Mouse (Mus musculus): Measurements from ENCODE around the gene Art4. TPM values are rescaled to one million over a fixed set of nuclear protein-coding genes. Genes with fewer than 3 reads are reported as not detected.
A peak's percentile ranks its signal among the peaks of the same experiment; 100 is the strongest.

Art4 gene
- polyA plus RNA-seq, 1 experiment = 0.62 TPM

DNA sequence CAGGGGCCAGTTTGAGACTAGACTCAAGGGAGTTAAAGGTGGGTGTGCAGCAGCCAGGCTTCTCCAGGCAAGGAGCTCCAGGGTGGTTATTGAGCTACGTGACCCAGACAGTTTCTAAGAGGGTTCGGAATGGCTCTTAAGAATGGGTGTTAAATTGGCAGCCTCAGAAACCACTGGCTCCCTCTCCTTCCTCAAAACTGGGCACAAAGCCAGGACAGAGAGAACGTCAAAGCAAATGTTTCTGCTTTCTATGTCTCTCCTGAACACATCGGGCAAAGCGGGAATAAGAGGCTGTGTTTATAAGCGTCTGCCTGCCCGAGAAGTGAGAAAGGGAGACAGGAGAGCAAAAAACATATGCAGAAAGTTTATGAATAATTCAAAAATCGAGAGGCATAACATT, 17.1 kb upstream of the Art4 start:
- DNase-seq (ENCODE audit: extremely low spot score in 1 of 2, low spot score in 1 of 2) = peak in 1 of 2 experiments; percentile 54

GRCm38 (mm10) chr6:136868921-136869320, 11.4 kb upstream of the Art4 start:
- DNase-seq (ENCODE audit: extremely low spot score in 1 of 2, low spot score in 1 of 2) = no peak

GRCm38 (mm10) chr6:136866150-136866549, 8.6 kb upstream of the Art4 start:
- DNase-seq (ENCODE audit: extremely low spot score in 1 of 2, low spot score in 1 of 2) = no peak

- no peak for DNase-seq (ENCODE audit: extremely low spot score in 1 of 2, low spot score in 1 of 2)
Measured at GRCm38 (mm10) chr6:136865360-136865759, 7.8 kb upstream of the Art4 start.

- peak in 1 of 2 experiments; percentile 79 for DNase-seq (ENCODE audit: extremely low spot score in 1 of 2, low spot score in 1 of 2)
Measured at GRCm38 (mm10) chr6:136861020-136861419, 3.5 kb upstream of the Art4 start.

DNA sequence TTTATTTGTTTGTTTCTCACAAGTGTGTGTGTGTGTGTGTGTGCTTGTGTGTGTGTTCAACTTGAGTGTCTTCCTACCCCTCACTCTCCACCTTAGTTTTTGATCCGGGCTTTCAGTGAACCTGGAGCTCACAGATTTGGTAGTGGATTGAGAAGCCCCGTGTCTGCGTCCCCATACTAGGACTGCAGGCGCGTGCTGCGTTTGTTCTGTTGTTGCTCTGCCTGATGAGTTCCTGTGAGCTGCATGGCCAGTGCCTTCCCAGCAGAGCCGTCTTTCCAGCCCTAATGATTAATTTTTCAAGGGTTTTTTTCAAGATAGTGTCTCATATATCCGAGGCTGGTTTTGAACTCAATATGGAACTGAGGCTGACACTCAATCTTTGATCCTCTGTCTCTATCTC, 887 bp upstream of the Art4 start:
- no peak for DNase-seq (ENCODE audit: extremely low spot score in 1 of 2, low spot score in 1 of 2)

- DNase-seq (ENCODE audit: extremely low spot score in 1 of 2, low spot score in 1 of 2) = no peak
Measured at GRCm38 (mm10) chr6:136857873-136858260, 334 bp upstream of the Art4 start.

- DNase-seq (ENCODE audit: extremely low spot score in 1 of 2, low spot score in 1 of 2) = no peak
Measured at GRCm38 (mm10) chr6:136856071-136856636, 1.4 kb downstream of the Art4 start.

- no peak for DNase-seq (ENCODE audit: extremely low spot score in 1 of 2, low spot score in 1 of 2)
Measured at GRCm38 (mm10) chr6:136855183-136855582, 2.4 kb downstream of the Art4 start.

DNA sequence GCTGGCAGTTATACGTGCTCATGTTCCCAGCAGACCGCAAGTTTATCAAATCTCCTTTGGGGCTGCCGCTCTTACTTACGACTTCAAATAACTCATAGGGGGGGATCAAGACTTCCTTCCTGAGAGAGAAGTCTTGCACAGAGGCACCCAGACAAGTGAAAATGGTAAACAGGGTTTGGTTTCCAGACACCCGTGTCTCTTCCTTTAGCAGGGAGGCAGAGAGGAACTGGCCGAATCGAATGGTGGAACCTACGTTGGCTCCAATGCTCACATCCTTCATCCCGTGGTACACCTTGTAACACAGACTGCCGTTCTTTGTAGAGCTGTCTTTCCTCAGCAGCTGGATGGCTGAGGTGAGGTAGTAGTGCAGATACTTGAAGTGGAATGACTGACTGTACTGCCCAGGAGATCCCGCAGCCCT, 3.2 kb downstream of the Art4 start:
- DNase-seq (ENCODE audit: extremely low spot score in 1 of 2, low spot score in 1 of 2) = no peak

DNA sequence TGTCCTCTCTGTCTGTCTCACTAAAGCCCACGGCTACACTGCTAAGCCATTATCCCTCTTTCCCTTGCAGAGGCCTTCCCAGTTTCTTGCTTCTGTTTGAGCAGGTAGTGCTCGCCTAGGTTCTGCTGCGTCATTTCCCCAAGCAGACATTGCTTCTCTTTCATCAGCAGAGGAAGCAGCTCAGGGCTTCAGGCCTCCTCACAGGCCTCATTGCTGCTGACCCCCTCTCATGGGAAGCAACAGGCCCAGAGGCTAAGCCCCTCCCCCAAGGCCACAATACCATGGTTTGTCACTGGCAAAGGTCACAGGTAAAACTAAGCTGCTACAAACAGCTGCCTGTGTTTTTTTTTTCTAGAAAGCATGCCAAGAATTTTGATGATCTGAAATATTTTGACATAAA, 4.8 kb downstream of the Art4 start:
- DNase-seq (ENCODE audit: extremely low spot score in 1 of 2, low spot score in 1 of 2) = no peak

DNA sequence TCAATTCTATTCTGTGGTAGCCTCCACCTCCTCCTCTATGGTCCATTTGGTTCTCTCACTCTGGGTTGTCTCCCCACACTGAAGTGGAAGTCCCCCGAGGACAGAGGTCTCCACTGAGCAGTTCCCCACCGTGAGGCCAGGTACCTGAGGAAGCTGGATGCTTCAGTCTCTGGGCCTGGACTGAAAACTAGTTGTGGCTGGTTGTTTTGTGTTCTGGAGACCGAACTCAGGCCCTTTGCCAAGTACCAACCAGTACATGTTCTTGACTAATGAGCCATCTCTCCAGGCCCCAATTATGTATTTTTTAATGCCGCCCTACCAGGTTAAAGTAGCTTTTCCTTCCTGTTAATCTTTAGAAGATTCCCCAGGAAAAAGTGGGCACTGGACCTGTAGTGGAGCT, 5.2 kb downstream of the Art4 start:
- DNase-seq (ENCODE audit: extremely low spot score in 1 of 2, low spot score in 1 of 2) = no peak

- DNase-seq (ENCODE audit: extremely low spot score in 1 of 2, low spot score in 1 of 2) = no peak
Measured at GRCm38 (mm10) chr6:136850267-136850666, 7.3 kb downstream of the Art4 start.

DNA sequence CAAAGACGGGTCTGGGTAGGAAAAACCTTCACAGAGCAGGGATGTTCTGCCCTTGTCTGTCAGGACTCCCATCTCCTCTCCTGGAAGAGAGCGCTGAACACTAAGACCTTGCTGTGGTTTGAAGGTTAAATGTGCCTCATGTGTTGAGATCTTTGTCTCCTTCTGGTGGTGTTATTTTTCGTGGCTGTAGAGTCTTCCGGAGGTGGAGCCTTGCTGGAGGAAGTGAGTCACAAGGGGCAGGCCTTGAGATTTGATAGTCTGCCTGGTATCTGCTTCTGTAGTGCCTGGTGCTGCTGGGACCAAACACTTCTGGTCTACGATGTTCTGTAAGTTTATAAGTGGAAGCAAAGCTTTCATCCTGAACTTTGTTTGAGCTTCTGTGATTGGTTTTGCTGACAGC, 8.6 kb downstream of the Art4 start:
- no peak for DNase-seq (ENCODE audit: extremely low spot score in 1 of 2, low spot score in 1 of 2)

- no peak for DNase-seq (ENCODE audit: extremely low spot score in 1 of 2, low spot score in 1 of 2)
Measured at GRCm38 (mm10) chr6:136848399-136848798, 9.1 kb downstream of the Art4 start.

GRCm38 (mm10) chr6:136847790-136848189, 9.7 kb downstream of the Art4 start:
- peak in 1 of 2 experiments; percentile 56 for DNase-seq (ENCODE audit: extremely low spot score in 1 of 2, low spot score in 1 of 2)

DNA sequence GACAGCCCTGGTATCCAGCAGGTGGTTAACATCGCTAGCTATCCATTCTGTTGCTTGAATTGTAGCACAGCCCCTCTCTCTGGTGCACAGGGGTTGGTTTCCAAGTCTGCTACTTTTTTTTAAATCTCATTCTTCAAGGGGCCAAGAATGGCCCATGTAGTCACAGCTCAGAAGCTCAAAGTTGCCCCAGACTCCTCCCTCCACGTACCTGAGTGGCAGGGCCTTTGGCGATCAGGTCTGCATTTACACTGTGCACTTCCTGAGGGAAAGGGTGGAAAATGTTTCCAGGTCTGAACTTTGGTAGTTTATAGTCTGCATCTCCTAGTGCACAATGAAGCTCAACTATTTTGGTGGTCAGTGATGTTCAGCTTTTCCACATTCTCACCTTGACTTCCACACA, 10.3 kb downstream of the Art4 start:
- DNase-seq (ENCODE audit: extremely low spot score in 1 of 2, low spot score in 1 of 2) = no peak

DNA sequence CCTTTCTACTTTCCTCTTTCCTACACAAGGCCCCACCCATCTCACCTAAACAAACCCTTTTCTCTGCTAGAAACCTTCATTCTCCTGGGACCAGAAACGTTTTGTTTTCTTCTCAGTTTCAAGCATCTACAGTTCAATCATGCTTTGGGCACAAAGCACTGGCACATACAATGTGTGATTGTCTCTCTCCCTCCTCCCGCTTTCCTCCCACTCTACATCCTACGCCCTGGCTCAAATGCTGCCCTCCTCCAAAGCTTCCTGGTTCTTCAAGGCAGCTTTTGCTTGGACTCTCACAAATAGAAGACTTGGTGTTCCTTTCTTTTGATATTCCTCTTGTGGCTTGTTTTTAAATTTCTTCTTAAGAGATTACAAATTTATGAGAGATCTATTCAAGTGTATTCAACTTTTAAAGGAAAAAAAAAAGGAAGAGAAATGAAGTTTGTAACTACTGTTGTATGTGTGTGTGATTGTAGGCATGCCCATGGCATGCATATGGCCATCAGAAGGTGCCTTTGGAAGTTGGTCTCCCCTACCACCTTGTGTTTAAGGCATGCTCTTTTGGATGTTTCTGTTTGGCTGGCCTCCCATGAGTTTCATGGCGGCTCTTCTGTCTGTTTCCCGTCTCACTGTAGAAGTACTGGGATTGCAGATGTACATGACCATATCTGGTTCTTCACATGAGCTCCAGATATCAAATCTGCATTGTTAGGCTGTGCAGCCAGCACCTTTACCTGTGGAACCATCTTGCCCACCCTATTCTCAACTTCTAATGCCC, 11.6 kb downstream of the Art4 start:
- peak in 1 of 2 experiments; percentile 20 for DNase-seq (ENCODE audit: extremely low spot score in 1 of 2, low spot score in 1 of 2)

DNA sequence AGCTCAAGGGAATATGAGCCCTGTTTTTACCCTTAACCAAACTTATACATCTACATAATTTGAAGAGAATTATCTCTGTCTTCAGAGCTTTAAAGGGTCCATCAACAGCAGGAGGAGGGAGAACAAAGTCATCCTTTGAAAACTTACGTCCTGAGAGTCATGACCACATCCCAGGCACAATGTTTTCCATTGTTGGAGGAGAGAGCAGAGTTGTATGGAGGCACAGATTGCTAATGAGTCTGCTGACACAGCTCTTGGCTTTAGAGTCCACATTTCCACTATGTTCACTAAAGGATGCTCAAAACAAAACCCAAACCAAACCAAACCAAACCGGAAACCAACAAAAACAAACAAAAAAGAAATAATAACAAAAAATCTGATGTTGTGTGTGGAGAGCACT, 12.6 kb downstream of the Art4 start:
- no peak for DNase-seq (ENCODE audit: extremely low spot score in 1 of 2, low spot score in 1 of 2)

DNA sequence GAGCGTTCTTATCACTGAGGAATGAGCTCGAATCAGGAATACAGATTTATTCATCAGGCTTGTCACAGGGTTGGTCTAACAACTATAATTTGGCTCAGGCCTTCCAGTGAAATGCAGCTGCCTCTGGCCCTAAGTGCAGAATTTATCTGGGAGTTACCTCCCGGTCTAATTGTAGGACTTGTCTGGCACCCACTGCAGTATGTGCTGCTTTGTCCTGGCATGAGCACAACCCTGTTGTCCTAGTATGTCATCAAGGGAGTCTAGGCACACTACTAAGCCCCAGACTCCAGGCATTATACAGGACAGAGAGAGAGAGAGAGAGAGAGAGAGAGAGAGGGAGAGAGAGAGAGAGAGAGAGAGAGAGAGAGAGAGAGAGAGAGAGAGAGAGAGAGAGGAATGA, 20.2 kb downstream of the Art4 start:
- DNase-seq (ENCODE audit: extremely low spot score in 1 of 2, low spot score in 1 of 2) = no peak

GRCm38 (mm10) chr6:136835352-136835751, 22.2 kb downstream of the Art4 start, which contains the start of gene Smco3:
Smco3 (minus strand) TSS chr6:136835452.
- no peak for DNase-seq (ENCODE audit: extremely low spot score in 1 of 2, low spot score in 1 of 2)

- no peak for DNase-seq (ENCODE audit: extremely low spot score in 1 of 2, low spot score in 1 of 2)
Measured at GRCm38 (mm10) chr6:136831712-136832111, 25.8 kb downstream of the Art4 start.

Measured in frontal cortex, adult 2 months (tissue).